ENCODE assay signal across 14 mouse cellular contexts in the genomic region with DNA sequence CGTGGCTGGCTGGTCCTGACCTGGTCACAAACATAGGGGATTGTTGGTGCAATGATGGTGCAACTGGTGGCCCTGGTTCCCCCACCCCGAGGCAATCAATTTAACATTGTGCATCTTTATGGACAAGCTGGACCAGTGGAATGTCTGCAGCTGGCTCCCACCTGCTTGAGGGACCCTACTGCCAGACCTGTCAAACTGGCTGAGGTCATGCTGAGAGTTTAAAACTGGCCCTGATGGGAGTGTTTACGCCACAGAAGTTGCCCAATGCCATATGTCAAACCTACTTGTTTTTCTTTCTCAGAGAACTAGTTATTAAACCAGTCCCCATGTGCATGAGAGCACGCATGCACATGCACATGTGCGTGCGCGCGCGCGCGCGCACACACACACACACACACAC. TPM values are rescaled to one million over a fixed set of nuclear protein-coding genes. Genes with fewer than 3 reads are reported as not detected.
A peak's percentile ranks its signal among the peaks of the same experiment; 100 is the strongest.
DNase-seq lines count a peak whose midpoint lies in the region; ATAC-seq and TF ChIP-seq lines count a peak whose summit lies in the region.
"Had no signal": no experiment of that assay in that cellular context is flagged by ENCODE, and none has a peak within 500 bp of the region (broad histone marks: within the 10 kb centered on the region; RNA-seq: fewer than 3 reads in every experiment).

No protein-coding gene starts in this region.

- no peak for TF ChIP-seq CTCF in bone marrow macrophage, adult 2 months (IDR thresholded peaks at IDR 0.05; ENCODE audit: low read depth, low read length)
- TF ChIP-seq CTCF in intestine, postnatal 0 days (IDR thresholded peaks at IDR 0.05; ENCODE audit: low read depth) = no peak

- WGBS in limb, embryonic 13.5 days = 58% methylated on average over 12 of the region's 12 CpGs
- WGBS in intestine, postnatal 0 days = 87% methylated on average over 12 of the region's 12 CpGs

- no peak overlapping the region for H3K4me2 ChIP-seq in limb, embryonic 13.5 days (replicated peaks)
- H3K4me2 ChIP-seq in intestine, postnatal 0 days (replicated peaks; ENCODE audit: low read depth) = no peak overlapping the region
- H3K4me2 ChIP-seq: liver, embryonic 13.5 days; midbrain, embryonic 15.5 days had no signal

- TF ChIP-seq POLR2A in bone marrow macrophage, adult 2 months (IDR thresholded peaks at IDR 0.05; ENCODE audit: borderline replicate concordance, low read depth, low read length) = no peak

- peak; percentile 46; the same call in 1 of the 2 replicates for ATAC-seq in limb, embryonic 13.5 days (ENCODE audit: low FRiP score, low read depth)
- ATAC-seq in intestine, postnatal 0 days = no peak
- ATAC-seq: inflammation-experienced regulatory T-cells, adult 6 months; midbrain, embryonic 15.5 days had no signal

- H3K27me3 ChIP-seq in limb, embryonic 13.5 days = no peaks in the 10 kb centered on the region
- H3K27me3 ChIP-seq in intestine, postnatal 0 days (replicated peaks; ENCODE audit: control insufficient read depth, insufficient read depth, low read length) = no peaks in the 10 kb centered on the region
- H3K27me3 ChIP-seq: liver, embryonic 13.5 days; midbrain, embryonic 15.5 days had no signal

- H3K36me3 ChIP-seq in limb, embryonic 13.5 days = no peaks in the 10 kb centered on the region
- no peaks in the 10 kb centered on the region for H3K36me3 ChIP-seq in intestine, postnatal 0 days (ENCODE audit: control insufficient read depth, insufficient read depth)
- H3K36me3 ChIP-seq: G1E; liver, embryonic 13.5 days; midbrain, embryonic 15.5 days had no signal

- no peaks in the 10 kb centered on the region for H3K9me3 ChIP-seq in limb, embryonic 13.5 days
- no peaks in the 10 kb centered on the region for H3K9me3 ChIP-seq in intestine, postnatal 0 days (ENCODE audit: control insufficient read depth)
- H3K9me3 ChIP-seq: G1E; liver, embryonic 13.5 days; midbrain, embryonic 15.5 days had no signal

- DNase-seq in heart, adult 9 months (ENCODE audit: low spot score in 2 of 2) = peak; percentile 43 to 44
- DNase-seq in heart, adult 8-10 months (ENCODE audit: low spot score) = no peak
- DNase-seq in forelimb bud, embryonic 11.5 days (ENCODE audit: low read depth, low spot score) = peak; percentile 58
- no peak for DNase-seq in left cerebral cortex, adult 11 months (ENCODE audit: low spot score)
- DNase-seq: adrenal gland, postnatal 25 days; cerebellum, postnatal 10 days; liver, embryonic 13.5 days had no signal

- peaks cover 31% of the 10 kb centered on the region for H3K4me1 ChIP-seq in bone marrow macrophage, adult 2 months (ENCODE audit: control insufficient read depth, insufficient read depth, low read length)
- H3K4me1 ChIP-seq in limb, embryonic 13.5 days = peaks cover 20% of the 10 kb centered on the region
- H3K4me1 ChIP-seq in intestine, postnatal 0 days (replicated peaks; ENCODE audit: control insufficient read depth, insufficient read depth, low read length) = no peaks in the 10 kb centered on the region
- H3K4me1 ChIP-seq: midbrain, embryonic 15.5 days had no signal

- no peak overlapping the region for H3K4me3 ChIP-seq in bone marrow macrophage, adult 2 months (ENCODE audit: insufficient read depth, low read length)
- no peak overlapping the region for H3K4me3 ChIP-seq in limb, embryonic 13.5 days
- no peak overlapping the region for H3K4me3 ChIP-seq in intestine, postnatal 0 days (ENCODE audit: low read depth, low read length)
- H3K4me3 ChIP-seq: liver, embryonic 13.5 days; midbrain, embryonic 15.5 days had no signal

- H3K27ac ChIP-seq in bone marrow macrophage, adult 2 months (ENCODE audit: insufficient read depth, low read depth, low read length) = peak overlapping the region; percentile 55
- H3K27ac ChIP-seq in limb, embryonic 13.5 days = peak overlapping the region; percentile 15; the same call in 1 of the 2 replicates
- H3K27ac ChIP-seq in intestine, postnatal 0 days (ENCODE audit: low read depth, low read length) = no peak overlapping the region
- H3K27ac ChIP-seq: liver, embryonic 13.5 days; macrophage; midbrain, embryonic 15.5 days had no signal

- no peak overlapping the region for H3K9ac ChIP-seq in limb, embryonic 13.5 days
- H3K9ac ChIP-seq in intestine, postnatal 0 days (ENCODE audit: low read depth, low read length) = no peak overlapping the region
- H3K9ac ChIP-seq: liver, embryonic 13.5 days; midbrain, embryonic 15.5 days had no signal

RNA-seq across cellular contexts. Expression of gene Sh3bp5, which starts 22.1 kb away (rescaled TPM):
- total RNA-seq in heart, adult 8-10 months (2022) = 10 to 100 TPM; 38.6 to 50.6 (median 50.1) TPM
- 93.0 and 99.5 TPM in 2 replicates for polyA plus RNA-seq in bone marrow macrophage, adult 2 months (2012; ENCODE audit: insufficient read depth, insufficient read length, missing spikeins)
- 53.2 and 57.8 TPM in 2 replicates for polyA plus RNA-seq in limb, embryonic 13.5 days (2015; fragmentation: Nextera tagmentation; extraction: Ambion mirVana)
- 12.0 and 12.4 TPM in 2 replicates for polyA plus RNA-seq in intestine, postnatal 0 days (2015; fragmentation: Nextera tagmentation; extraction: Ambion mirVana)

RNA-seq across cellular contexts. Expression of gene Eaf1, which starts 36.2 kb away (rescaled TPM):
- 10 to 100 TPM; 10.4 to 15.2 (median 11.9) TPM for total RNA-seq in heart, adult 8-10 months (2022)
- polyA plus RNA-seq in bone marrow macrophage, adult 2 months (2012; ENCODE audit: insufficient read depth, insufficient read length, missing spikeins) = 25.8 and 27.0 TPM in 2 replicates
- polyA plus RNA-seq in limb, embryonic 13.5 days (2015; fragmentation: Nextera tagmentation; extraction: Ambion mirVana) = 21.6 and 24.0 TPM in 2 replicates
- polyA plus RNA-seq in intestine, postnatal 0 days (2015; fragmentation: Nextera tagmentation; extraction: Ambion mirVana) = 10.8 and 11.8 TPM in 2 replicates

RNA-seq across cellular contexts. Expression of gene Mettl6, which starts 36.8 kb away (rescaled TPM):
- 10 to 100 TPM in 3 of 4 experiments, 1 to 10 TPM in 1; 8.2 to 11.8 (median 10.6) TPM for total RNA-seq in heart, adult 8-10 months (2022)
- 30.6 and 30.8 TPM in 2 replicates for polyA plus RNA-seq in bone marrow macrophage, adult 2 months (2012; ENCODE audit: insufficient read depth, insufficient read length, missing spikeins)
- polyA plus RNA-seq in limb, embryonic 13.5 days (2015; fragmentation: Nextera tagmentation; extraction: Ambion mirVana) = 81.7 and 83.7 TPM in 2 replicates
- 28.2 and 28.6 TPM in 2 replicates for polyA plus RNA-seq in intestine, postnatal 0 days (2015; fragmentation: Nextera tagmentation; extraction: Ambion mirVana)

Comparison
In these comparisons a context has a peak if more than half of its experiments do, and no peak if none do; other contexts are left out.
1. DNase-seq: peak in heart, adult 9 months (2 of 2) and forelimb bud, embryonic 11.5 days (single experiment); none in heart, adult 8-10 months (single experiment) and left cerebral cortex, adult 11 months (single experiment).